Mouse (Mus musculus) midbrain, embryonic 10.5 days (tissue): ENCODE measurements around the gene Rgr. TPM values are rescaled to one million over a fixed set of nuclear protein-coding genes. Genes with fewer than 3 reads are reported as not detected.
"Not testable (repeated sequence)": the region's sequence is repeated elsewhere in the genome, so short reads cannot be mapped to it uniquely, and the experiment has no call there.

Experiments used
- DNase-seq: peaks from one replicate; pipeline ENCODE4 v3.0.0-alpha.2; 2017; ENCODE audit warnings: low spot score
- H3K27ac ChIP-seq: fragments of 300-500 bp; sonication (generic); replicated peaks from 2 replicates; pipeline ENCODE4 v1.5.1; 2016; ENCODE audit warnings: mild to moderate bottlenecking
- H3K27me3 ChIP-seq: fragments of 300-500 bp; sonication (generic); 2 replicates; pipeline ENCODE4 v1.6.1; 2016; ENCODE audit warnings: low read depth, mild to moderate bottlenecking; ENCODE audit not compliant: poor library complexity, severe bottlenecking
- H3K36me3 ChIP-seq: fragments of 300-500 bp; sonication (generic); 2 replicates; pipeline ENCODE4 v1.6.1; 2016; ENCODE audit warnings: mild to moderate bottlenecking, moderate library complexity
- H3K4me1 ChIP-seq: fragments of 300-500 bp; sonication (generic); 2 replicates; pipeline ENCODE4 v1.6.1; 2016
- H3K4me3 ChIP-seq: fragments of 300-500 bp; sonication (generic); 2 replicates; pipeline ENCODE4 v1.5.1; 2016; ENCODE audit warnings: mild to moderate bottlenecking, moderate library complexity
- H3K9me3 ChIP-seq: fragments of 300-500 bp; sonication (generic); replicated peaks from 2 replicates; pipeline ENCODE4 v1.6.1; 2016; ENCODE audit warnings: mild to moderate bottlenecking
- WGBS: fragments of 180-500 bp; shearing (Covaris S2); methylation state at CpG from one replicate; pipeline ENCODE4 v1.1.7; 2016; 5-methylcytosine and 5-hydroxymethylcytosine counted together
- polyA plus RNA-seq: library from polyadenylated mRNA; unstranded; fragments of >200 nt; fragmentation: Nextera tagmentation; extraction: Ambion mirVana; gene quantifications from 2 replicates; pipeline ENCODE4 v1.2.1, GENCODE M21; 2016

The Rgr gene
- polyA plus RNA-seq, 1 experiment from 2014 or later = not detected

DNA sequence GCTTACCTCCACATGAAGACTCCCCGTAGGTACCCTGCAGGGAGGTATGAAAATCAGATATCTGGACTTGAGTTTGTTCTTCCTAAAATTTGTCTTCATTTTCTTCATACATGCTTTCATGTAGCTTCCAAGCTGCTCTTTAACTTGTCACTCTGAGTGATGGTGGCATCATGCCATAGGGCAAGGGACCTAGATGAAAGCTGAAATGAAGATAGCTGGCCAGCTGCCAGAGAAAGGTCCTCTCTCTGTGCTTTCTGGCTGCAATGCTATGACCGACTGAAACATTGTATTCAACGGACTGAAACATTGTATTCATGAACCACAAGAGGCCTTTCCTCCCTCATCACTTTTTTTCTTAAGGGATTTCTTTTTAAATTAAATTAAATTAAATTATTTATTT lies 20.2 kb downstream of the Rgr start:
- no peaks in the 10 kb centered on the region for H3K9me3 ChIP-seq
- no peaks in the 10 kb centered on the region for H3K36me3 ChIP-seq
- no peak overlapping the region for H3K27ac ChIP-seq
- no peaks in the 10 kb centered on the region for H3K4me1 ChIP-seq
- DNase-seq = no peak
- H3K4me3 ChIP-seq = no peak overlapping the region
- H3K27me3 ChIP-seq = no peaks in the 10 kb centered on the region
- WGBS = 95% methylated on average over 3 of the region's 3 CpGs

DNA sequence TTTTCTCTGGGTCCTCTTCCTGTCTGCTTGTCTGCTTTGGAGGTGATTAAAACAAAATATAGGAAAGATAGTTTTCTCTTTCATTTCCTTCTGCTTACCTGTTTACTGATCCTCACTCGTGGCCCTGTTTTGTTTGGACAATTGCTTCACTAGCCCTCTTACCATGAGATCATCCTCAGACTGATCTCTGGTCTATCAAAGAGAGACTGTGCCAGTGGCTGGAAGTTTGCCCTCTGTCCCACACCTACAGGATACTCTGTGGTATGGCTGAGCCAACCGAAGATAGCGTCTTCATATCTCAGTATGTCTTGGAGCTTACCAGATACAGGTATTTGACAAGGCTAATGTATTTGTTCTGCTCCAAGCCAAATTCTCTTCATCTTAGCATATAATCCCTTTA lies 20.8 kb downstream of the Rgr start:
- Histone ChIP-seq H3K27me3 (no peaks in the 10 kb centered on the region), H3K4me1 (no peaks in the 10 kb centered on the region), H3K36me3 (no peaks in the 10 kb centered on the region), H3K27ac (no peak overlapping the region), H3K4me3 (no peak overlapping the region), H3K9me3 (no peaks in the 10 kb centered on the region)
- WGBS = 92% methylated on average over 3 of the region's 3 CpGs
- no peak for DNase-seq

DNA sequence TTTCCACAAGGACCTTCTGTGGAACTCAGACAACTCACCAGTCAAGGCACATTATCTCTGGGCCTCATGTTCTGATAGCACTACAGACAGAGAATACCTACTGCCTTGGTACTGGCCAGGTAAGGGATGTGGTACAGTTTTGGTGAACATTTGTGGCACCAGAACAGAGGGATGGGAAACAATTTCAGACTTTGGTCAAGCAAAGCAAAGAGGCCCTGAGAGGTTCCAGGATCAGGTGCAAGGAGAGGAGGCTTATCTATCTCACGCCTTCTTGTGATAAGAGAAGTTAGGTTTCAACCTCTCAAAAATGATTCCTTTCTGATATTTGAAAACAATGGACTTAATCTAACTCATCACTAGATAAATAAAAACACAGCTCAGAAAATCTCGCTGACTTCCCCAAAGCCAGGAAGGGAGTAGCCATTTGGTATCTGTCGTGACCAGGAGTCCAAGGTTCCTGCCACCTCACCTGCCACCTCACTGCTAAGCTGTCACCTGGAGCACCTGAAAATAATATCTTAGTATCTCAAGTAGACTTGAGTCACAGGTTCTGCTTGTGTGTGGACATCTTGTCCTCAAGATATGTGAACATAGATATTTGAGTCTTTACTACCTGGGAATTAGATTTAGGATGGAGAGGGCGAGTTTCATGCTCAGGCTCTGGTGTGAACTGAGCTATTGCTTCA lies 21.4 kb downstream of the Rgr start:
- 82% methylated on average over 4 of the region's 4 CpGs for WGBS

DNA sequence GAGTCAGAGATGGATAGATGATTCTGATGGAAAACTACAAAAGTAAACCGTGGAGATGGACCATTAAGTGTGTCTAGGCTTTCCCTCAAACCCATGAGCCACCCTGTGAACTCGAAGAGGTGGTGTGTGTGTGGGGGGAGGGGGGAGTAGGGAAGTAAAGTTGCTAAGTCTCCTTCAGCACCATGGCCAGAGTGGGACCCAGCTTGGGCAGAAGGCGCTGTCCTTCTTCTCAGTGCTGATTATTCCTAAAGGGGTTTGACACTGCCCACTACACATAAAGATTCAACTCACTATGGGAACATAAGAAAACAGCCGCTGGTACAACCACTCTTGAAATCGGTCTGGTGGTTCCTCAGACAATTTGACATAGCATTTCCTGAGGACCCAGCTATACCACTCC lies 32.9 kb downstream of the Rgr start:
- Histone ChIP-seq H3K36me3 (no peaks in the 10 kb centered on the region), H3K27me3 (no peaks in the 10 kb centered on the region), H3K4me1 (peaks cover 7% of the 10 kb centered on the region; the same call in 1 of the 2 replicates), H3K4me3 (no peak overlapping the region), H3K9me3 (no peaks in the 10 kb centered on the region), H3K27ac (no peak overlapping the region)
- WGBS = 37% methylated on average over 5 of the region's 5 CpGs
- DNase-seq = no peak

More for the DNA sequence above, 21.4 kb downstream of the Rgr start:
- no peaks in the 10 kb centered on the region for H3K36me3 ChIP-seq
- no peaks in the 10 kb centered on the region for H3K4me1 ChIP-seq
- H3K4me3 ChIP-seq = no peak overlapping the region
- DNase-seq = no peak
- H3K27ac ChIP-seq = no peak overlapping the region
- H3K27me3 ChIP-seq = no peaks in the 10 kb centered on the region
- no peaks in the 10 kb centered on the region for H3K9me3 ChIP-seq

DNA sequence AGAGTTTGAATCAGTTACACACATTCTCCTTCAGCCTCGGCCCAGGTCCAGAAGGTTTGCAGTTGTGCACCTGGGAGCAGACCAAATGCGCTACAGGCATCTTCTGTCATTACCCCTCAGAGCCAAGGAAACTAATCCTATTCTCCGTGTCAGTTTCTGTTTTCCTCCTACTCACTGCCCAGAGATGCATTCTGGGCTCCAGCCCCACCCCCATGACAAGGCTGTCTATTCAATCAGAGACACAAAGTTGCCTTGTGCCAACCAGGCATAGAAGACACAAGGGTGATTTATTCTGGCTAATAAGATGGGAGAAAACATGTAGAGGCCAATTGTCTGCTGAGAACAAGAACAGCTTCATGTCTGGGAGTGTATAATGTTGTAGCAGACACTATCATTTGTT lies 35.1 kb downstream of the Rgr start:
- DNase-seq = no peak
- H3K36me3 ChIP-seq = no peaks in the 10 kb centered on the region
- WGBS = 49% methylated on average over 3 of the region's 3 CpGs
- no peak overlapping the region for H3K27ac ChIP-seq
- no peaks in the 10 kb centered on the region for H3K27me3 ChIP-seq
- H3K4me3 ChIP-seq = no peak overlapping the region
- peaks cover 7% of the 10 kb centered on the region; the same call in 1 of the 2 replicates for H3K4me1 ChIP-seq
- H3K9me3 ChIP-seq = no peaks in the 10 kb centered on the region

DNA sequence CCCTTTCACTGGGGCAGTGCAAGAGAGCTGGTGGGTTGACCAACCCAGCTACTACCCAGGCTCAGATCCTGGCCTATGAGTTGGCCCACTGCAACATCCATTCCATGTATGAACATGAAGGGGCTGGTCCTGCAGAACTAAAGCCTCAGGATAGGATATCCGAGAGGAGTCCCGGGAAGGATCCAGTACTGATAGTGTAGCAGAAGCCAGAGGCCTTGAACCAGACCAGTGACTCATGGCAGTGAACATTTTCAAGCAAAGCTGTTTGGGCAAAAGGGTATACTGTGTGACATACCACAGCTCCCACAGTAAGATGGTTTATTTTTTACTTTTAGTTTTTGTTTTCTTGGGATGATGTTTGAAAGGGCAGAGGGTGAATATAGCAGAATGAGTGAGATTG lies 39.1 kb downstream of the Rgr start:
- Histone ChIP-seq H3K27me3 (no peaks in the 10 kb centered on the region), H3K9me3 (no peaks in the 10 kb centered on the region), H3K4me3 (no peak overlapping the region), H3K36me3 (no peaks in the 10 kb centered on the region), H3K27ac (no peak overlapping the region), H3K4me1 (peaks cover 7% of the 10 kb centered on the region; the same call in 1 of the 2 replicates)
- no peak for DNase-seq
- WGBS = 91% methylated on average over 2 of the region's 2 CpGs

DNA sequence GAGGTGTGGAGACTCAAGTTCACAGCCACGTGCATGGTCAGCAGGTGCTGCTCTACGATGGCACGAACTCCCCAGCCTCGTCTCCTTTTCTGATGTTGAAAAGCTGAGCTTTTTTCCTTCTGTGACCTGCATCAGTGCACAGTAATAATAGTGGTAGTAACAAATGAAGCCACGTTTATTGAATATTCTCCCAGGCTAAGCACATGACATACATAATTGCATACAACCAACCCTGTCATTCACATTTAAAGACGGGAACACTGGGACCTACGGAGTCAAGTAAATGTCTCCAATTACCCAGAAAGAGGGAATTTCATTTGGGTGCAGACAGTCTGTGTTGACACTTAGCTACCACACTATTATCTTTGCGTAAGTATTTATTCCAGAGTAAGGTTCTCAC lies 42.3 kb downstream of the Rgr start:
- WGBS = 83% methylated on average over 8 of the region's 8 CpGs
- H3K4me3 ChIP-seq = no peak overlapping the region

DNA sequence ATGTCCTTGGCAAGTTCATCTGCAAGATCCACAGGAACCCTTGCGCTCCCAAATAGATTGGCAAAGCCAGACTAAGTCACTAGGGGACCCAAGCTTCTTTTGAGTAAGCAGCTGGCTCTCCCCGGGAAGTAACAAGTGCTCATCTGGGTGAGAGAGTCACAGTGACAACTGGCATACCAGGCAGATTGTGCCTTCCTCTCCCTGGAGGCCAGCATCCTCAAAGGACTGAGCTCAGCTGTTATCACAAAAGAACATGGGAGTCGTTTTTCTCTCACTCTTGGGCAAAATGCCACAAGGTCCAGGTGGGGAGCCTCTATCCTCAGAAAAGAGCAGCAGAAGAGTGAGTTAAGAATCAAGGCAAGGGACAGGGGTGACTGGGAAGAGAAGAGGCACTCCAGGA lies 42.9 kb downstream of the Rgr start:
- Histone ChIP-seq H3K9me3 (no peaks in the 10 kb centered on the region), H3K27ac (no peak overlapping the region), H3K36me3 (no peaks in the 10 kb centered on the region), H3K4me3 (no peak overlapping the region), H3K27me3 (no peaks in the 10 kb centered on the region), H3K4me1 (peaks cover 4% of the 10 kb centered on the region; the same call in 1 of the 2 replicates)
- WGBS = 31% methylated on average over 3 of the region's 3 CpGs
- DNase-seq = no peak

More for the DNA sequence above, 42.3 kb downstream of the Rgr start:
- Histone ChIP-seq H3K27me3 (no peaks in the 10 kb centered on the region), H3K27ac (no peak overlapping the region), H3K4me1 (peaks cover 4% of the 10 kb centered on the region; the same call in 1 of the 2 replicates), H3K9me3 (no peaks in the 10 kb centered on the region), H3K36me3 (no peaks in the 10 kb centered on the region)
- no peak for DNase-seq

DNA sequence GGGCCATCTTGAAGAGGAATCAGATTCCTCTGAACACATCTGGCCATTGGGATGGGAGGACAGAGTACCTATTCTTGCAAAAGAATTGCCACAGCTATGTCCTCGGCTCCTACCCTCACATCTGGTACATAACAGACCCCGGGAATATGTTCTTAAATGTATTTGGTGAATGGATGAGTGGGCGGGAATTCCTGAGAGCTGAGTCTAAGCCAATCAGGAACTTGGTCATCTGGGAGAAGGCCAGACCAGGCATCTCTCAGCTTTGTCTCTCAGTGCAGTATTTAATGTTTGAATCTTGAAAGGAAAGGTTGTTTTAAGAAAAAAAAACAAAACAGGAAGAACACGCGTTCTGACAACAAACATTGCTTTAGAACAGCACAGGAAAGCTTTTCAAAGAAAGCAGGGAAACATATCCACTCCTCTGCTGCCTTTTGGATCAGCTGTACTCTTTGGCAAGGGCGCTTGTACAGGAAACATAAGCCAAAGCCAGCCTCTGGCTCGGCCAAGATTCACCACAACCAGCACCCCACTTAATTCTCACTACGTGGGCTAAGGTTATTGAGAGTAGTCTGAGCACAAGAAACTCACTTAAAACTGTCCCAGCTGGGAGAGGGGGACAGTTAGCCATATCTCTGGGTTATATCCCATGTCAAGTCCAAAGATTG lies 45.2 kb downstream of the Rgr start:
- peaks cover 4% of the 10 kb centered on the region; the same call in 1 of the 2 replicates for H3K4me1 ChIP-seq
- no peaks in the 10 kb centered on the region for H3K9me3 ChIP-seq
- H3K36me3 ChIP-seq = no peaks in the 10 kb centered on the region
- 84% methylated on average over 8 of the region's 8 CpGs for WGBS
- no peak overlapping the region for H3K4me3 ChIP-seq
- no peak overlapping the region for H3K27ac ChIP-seq
- no peaks in the 10 kb centered on the region for H3K27me3 ChIP-seq
- DNase-seq = no peak

DNA sequence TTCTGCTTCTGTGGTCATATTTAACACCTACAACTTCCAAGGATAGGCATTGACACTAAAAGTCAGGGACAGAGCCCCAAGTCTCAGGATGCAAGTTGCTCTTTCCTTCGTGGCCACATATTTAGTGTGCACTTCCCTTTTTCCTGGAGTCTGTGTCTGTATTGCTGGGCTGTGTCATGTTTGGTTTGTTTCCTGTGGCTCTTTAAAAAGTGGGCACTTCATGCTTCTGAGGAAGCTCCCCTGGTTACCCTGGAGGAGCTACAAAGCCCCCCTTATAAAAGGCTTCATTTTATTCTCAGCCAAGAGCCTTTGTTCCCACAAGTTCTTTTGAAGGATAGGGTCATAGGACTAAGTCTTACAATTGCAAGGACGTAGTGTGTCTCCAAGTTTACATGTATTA lies 45.9 kb downstream of the Rgr start:
- 65% methylated on average over 2 of the region's 2 CpGs for WGBS
- Histone ChIP-seq H3K4me1 (peaks cover 4% of the 10 kb centered on the region; the same call in 1 of the 2 replicates), H3K9me3 (no peaks in the 10 kb centered on the region), H3K4me3 (no peak overlapping the region), H3K27me3 (no peaks in the 10 kb centered on the region), H3K27ac (no peak overlapping the region), H3K36me3 (no peaks in the 10 kb centered on the region)
- no peak for DNase-seq

DNA sequence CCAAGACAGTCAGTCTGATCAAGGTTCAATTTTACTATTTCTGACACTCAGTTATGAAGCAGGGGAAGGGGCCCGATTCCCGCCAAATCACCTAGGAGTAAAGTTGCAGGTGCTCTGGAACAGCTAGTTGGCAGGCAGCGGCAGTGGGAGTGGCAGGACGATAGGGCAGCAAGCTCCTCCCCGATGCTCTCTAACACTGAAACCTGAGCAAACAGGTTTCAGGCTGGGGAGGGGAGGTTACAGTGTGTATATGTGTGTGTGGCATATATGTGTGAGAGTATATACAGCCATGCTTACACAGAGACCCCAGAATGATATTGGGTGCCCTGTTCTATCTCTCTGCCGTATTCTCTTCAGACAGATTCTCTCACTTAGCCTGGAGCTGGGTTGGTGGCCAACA lies 48.0 kb downstream of the Rgr start:
- H3K4me1 ChIP-seq, H3K27me3 ChIP-seq, DNase-seq, H3K4me3 ChIP-seq, H3K27ac ChIP-seq, H3K36me3 ChIP-seq, H3K9me3 ChIP-seq: not testable (repeated sequence)
- WGBS = 82% methylated on average over 6 of the region's 6 CpGs

DNA sequence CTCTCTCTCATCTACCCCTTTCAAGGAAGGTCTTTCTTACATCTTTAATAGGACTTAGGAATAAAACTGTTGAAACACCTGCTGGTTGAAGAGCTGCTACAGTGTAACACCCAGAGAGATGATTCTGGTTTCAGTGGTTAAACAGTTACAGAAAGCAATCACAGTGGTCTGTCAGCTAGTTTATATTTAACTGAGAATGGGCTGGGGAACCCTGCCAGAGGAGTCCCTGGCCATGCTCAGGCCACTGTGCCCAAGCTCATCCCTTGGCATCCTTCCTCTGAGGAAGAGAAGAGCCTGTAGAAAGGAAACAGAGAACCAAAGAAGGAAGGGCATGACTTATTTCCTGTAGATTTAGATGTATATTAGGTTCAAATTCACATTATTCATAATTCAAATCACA lies 59.0 kb downstream of the Rgr start:
- no peak for DNase-seq
- Histone ChIP-seq H3K4me3 (no peak overlapping the region), H3K27ac (no peak overlapping the region)

DNA sequence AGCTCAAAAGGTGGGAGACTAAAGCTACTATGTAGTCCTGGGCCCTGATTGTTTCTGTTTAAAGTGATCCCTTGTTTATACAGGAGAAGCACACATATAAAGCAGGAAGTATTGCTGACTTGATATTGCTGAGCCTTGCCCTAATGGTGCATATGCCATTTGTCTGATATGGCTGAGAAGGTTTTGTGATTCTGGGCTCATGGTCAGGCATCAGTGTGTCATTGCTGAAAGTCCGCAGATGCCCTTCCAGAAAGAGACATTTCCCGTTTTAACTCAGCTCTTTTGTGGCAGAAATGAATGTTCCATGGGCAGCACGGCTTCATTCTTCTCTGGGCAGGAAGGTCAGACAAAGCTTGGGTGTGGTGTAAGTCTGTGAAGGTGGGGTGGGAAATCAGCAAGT lies 63.1 kb downstream of the Rgr start:
- no peak overlapping the region for H3K4me3 ChIP-seq
- 91% methylated on average over 3 of the region's 3 CpGs for WGBS
- no peak overlapping the region for H3K27ac ChIP-seq
- H3K36me3 ChIP-seq = no peaks in the 10 kb centered on the region
- no peak for DNase-seq
- no peaks in the 10 kb centered on the region for H3K4me1 ChIP-seq
- no peaks in the 10 kb centered on the region for H3K27me3 ChIP-seq
- H3K9me3 ChIP-seq = no peaks in the 10 kb centered on the region

More for the DNA sequence above, 59.0 kb downstream of the Rgr start:
- H3K4me1 ChIP-seq = no peaks in the 10 kb centered on the region
- no peaks in the 10 kb centered on the region for H3K9me3 ChIP-seq
- H3K27me3 ChIP-seq = no peaks in the 10 kb centered on the region
- no peaks in the 10 kb centered on the region for H3K36me3 ChIP-seq
